Mouse (Mus musculus) embryo, embryonic 10.5 days (tissue): ENCODE measurements around the gene Frmd4a.

ENCODE experiments used
- DNase-seq: peaks from one replicate; pipeline ENCODE4 v3.0.0-alpha.2; 2015; ENCODE audit warnings: low spot score

Frmd4a gene

GRCm38 (mm10) chr2:4487280-4487679 lies 469.8 kb downstream of the Frmd4a start:
- DNase-seq, result no peak

DNA sequence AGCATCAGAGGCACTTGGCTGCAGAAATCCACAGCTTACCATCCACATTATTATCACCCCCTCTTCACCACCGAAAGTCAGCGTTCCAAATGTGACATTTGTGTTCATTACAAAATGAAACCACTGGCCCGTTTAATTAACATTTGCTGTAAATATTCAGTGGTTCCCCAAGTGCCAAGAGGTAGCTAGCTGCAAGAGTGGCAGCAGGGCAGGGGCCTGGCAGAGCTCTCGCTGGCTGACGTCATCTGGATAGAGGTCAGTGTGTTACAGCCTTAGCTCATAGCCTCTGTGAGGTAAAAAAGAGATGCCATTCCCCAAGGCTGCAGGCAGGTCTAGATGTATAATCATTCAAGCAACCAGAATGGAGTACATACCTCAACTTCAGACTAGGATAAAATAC lies 473.3 kb downstream of the Frmd4a start:
- no peak for DNase-seq

DNA sequence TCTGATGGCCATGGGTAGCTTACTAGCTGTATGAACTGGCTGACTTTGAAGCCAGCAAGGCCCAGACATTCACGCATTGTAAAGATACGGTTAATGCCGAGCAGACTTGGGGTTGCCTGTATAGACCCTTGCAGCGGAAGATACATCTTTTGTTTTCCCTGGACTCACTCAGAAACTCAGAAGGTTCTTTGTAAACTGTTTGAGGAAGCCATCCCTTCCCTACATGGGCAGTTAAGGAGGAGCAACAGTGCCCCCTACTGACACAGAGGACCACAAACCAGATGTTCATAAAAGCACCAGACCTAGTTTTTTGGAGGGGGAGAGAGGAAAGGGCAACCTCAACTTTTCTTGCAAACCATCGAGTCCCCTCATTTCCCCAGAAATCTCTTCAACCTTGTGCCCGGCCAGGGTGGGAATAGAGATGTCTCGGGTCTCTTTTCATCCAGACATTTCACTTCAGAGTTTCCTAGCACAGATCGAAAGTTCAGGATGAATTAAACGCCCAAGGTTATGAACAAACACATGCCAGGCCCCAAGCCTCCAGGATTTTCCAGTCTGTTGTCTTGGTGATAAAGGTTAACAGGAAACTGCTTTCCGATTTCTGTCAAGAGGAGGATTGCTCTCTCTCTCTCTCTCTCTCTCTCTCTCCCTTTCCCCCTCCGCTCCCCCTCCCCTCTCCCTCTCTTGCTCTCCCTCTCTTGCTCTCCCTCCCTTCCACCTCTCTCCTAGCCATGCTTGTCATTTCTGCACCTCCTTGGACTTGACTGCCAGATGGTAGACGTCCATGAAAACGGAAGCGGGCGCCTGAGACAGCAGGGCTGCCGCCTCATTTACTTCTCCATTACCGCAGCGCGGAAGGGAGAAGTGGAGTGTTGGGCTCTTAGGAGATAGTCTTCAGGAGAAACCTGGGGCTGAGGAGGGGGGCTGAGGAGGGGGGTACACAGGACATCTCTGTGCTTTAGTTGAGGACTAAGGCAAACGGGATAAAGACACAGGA lies 475.3 kb downstream of the Frmd4a start:
- DNase-seq, result peak; percentile 93

DNA sequence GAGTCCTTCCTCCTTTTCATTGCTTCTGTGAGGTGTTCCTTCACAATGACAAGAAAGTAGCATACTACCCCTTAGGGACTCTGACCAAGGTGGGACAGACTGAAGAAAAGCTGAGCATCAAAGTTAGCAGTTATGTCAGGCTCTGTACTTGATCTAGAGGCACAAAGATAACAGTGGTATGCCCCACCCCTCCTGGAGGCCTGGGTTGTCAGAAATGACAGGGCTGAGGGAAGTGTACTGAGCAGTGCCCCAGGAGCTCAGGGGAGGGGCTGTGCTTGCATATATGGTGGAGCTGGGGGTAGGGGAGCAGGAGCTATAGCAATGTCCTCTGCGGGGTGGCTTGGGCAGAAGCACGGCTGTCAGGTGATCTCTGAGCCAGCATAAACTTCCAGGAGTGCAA lies 477.0 kb downstream of the Frmd4a start:
- DNase-seq, result no peak

- peak; percentile 88 for DNase-seq
Measured at GRCm38 (mm10) chr2:4499257-4499656, 481.7 kb downstream of the Frmd4a start.

DNA sequence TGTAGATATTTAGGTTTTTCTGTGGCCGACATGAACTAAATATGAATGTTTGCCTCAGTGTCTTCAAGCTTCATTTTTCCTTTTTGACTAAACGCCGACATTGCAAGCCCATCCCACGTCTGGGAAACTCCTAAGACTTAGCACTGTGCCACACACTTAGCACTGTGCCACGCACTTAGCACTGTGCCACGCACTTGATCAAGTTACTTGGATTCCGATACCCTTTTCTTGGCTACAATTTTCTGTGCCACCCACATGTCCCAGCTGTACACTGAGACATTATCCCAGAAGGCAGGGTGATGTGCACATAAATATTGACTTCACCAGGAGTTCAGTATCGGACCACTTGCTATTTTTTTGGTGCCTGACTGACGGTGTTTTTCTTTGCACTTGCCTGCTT lies 482.4 kb downstream of the Frmd4a start:
- no peak for DNase-seq

GRCm38 (mm10) chr2:4501257-4502027 lies 483.9 kb downstream of the Frmd4a start:
- no peak for DNase-seq

GRCm38 (mm10) chr2:4504413-4504812 lies 486.9 kb downstream of the Frmd4a start:
- no peak for DNase-seq

- DNase-seq, result no peak
Measured at GRCm38 (mm10) chr2:4505695-4506094, 488.2 kb downstream of the Frmd4a start.

DNA sequence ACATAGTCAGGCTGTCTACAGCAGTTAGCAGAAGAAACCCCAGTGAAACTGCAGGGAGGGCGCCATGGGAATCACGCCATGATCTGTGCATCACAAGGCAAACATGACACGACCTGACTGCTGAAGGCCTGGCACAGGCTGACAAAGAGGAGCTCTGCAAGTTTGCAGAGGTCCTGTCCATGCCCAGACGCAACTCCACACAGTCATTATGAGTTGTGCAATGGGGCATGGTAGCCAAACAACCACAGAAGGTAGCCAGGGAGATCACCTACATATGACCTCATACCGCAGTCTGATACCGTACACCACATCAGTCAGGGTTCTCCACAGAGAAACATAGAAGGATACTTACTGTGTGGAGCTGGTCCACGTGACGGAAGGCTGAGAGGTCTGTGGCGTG lies 489.1 kb downstream of the Frmd4a start:
- no peak for DNase-seq

GRCm38 (mm10) chr2:4507887-4508615 lies 490.5 kb downstream of the Frmd4a start:
- no peak for DNase-seq

DNA sequence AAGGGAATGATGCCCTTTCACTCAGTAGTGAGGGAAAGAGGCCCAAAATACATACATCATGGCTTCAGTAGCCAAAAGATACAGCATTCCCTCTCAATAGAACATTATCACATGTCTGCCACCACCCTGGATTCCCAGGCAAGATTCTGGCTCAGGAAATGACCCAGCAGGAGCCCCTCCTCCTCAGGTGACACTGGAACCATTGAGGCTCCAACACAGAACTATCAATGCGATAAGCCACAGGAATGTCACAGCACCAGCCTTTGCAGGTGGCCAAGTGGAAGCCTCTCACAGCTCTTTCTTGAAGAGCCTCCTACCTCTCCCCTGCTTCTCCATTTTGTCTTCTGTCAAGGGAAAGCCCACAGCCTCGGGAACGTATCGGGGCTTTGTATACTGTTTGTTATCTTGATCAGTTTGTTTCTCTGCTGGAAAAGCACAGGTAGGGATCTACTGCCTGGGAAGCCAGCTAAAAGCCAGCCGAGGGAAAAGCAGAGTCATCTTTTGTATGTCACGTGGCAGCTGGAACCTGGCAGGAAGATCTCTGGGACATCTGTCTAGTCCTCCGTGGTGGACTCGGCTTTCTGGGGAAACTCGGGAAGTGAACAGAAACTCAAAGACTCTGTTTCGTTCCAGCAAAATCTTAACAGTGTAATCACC lies 491.6 kb downstream of the Frmd4a start:
- DNase-seq, result no peak

DNA sequence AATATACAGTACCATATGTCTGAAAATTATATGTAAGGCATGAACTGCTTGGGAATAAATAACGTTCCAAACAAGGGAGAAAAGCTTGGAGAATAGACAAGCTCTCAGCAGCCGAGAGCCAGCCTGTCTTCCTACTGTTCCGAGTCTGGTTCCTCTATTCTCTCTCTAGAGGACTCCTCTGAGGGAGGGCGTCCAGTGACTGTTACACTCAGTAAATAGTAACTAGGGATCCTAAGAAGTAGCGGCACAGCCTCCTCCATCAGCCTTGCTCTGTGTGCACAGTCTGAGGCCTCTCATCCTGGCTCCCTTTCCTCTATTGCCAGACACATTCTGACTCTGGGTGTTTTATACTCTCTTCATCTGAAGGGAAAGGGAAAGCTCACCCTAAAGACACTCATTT lies 492.2 kb downstream of the Frmd4a start:
- DNase-seq, result no peak

GRCm38 (mm10) chr2:4510208-4511079 lies 492.9 kb downstream of the Frmd4a start:
- DNase-seq, result no peak

GRCm38 (mm10) chr2:4511080-4511386 lies 493.5 kb downstream of the Frmd4a start:
- DNase-seq, result no peak

GRCm38 (mm10) chr2:4512607-4513006 lies 495.1 kb downstream of the Frmd4a start:
- DNase-seq, result no peak

DNA sequence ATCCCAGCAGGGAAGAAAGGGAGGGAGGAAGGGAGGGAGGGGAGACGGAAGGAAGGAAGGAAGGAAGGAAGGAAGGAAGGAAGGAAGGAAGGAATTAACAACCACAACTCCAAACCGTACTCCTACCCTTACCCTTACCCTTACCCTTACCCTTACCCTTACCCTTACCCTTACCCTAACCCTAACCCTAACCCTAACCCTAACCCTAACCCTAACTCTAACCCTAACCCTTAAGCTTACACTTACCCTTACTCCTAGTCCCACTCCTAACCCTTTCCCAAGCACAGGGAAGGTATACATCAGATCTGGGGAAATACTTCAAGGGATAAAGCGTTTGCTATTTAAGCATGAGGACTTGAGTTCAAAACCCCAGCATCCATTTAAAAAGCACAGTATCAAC lies 498.4 kb downstream of the Frmd4a start:
- no peak for DNase-seq

DNA sequence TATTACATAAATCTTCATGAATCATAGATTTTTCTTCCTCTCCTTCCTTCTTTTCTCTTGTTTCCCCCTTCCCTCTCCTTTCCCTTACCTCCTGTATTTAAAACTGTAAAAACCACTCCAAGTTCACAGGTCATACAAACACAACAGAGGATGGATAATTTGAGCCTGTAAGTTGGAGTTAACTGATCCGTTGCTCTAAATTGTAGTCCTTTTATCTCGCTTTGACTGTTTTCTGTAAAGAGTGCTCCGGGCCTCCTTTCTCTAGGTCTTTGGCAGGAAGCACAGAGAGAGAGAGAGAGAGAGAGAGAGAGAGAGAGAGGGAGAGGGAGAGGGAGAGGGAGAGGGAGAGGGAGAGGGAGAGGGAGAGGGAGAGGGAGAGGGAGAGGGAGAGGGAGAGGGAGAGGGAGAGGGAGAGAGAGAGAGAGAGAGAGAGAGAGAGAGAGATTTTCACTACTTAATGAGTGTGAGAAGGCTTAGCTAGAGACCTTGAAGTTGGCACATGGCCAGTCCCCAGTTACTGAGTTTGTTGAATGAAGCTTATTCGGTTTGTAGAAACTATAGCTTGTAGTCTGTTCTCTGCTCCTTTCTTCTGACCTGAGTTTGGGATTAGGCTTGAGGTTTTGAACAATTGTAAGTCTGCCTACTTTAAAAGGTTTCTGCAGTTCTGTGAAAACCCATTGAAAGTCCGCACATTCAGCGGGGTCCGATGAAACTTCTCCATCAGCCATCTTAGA lies 499.5 kb downstream of the Frmd4a start:
- DNase-seq, result no peak

DNA sequence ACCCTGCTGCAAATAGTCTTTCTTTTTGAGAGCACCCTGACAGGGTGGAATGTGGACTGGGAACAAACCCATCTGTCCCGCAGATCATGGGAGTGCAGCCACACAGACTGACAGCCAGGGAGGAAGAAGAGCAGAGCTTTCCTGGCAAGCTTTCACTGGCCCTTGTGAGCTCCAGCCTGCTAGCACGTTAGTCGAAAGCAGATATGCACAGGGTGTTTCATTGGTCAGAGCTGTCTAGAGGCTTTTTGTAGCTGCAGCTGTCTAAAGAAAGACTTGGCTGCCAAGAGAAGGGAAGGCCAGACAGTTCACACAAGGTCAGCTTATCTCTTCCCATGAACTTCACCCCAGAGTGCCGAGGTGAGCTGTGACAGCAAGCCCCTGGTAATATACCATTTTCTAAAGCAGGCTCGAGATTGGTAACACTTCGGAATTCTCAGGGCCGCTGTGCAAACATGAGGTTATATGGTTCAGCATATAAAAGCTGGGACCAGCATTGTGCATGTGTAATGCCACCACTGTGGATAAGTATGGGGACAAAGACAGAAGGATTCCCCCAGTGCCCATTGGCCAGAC lies 500.1 kb downstream of the Frmd4a start:
- DNase-seq, result peak; percentile 44

GRCm38 (mm10) chr2:4518549-4518948 lies 501.0 kb downstream of the Frmd4a start:
- no peak for DNase-seq
